Mouse (Mus musculus): ENCODE data around the gene Rnf123. TPM values are rescaled to one million over a fixed set of nuclear protein-coding genes. Genes with fewer than 3 reads are reported as not detected.

The Rnf123 gene
- 10 to 100 TPM; 49.9 to 75.8 TPM for polyA plus RNA-seq (2017; shearing (Covaris generic))

DNA sequence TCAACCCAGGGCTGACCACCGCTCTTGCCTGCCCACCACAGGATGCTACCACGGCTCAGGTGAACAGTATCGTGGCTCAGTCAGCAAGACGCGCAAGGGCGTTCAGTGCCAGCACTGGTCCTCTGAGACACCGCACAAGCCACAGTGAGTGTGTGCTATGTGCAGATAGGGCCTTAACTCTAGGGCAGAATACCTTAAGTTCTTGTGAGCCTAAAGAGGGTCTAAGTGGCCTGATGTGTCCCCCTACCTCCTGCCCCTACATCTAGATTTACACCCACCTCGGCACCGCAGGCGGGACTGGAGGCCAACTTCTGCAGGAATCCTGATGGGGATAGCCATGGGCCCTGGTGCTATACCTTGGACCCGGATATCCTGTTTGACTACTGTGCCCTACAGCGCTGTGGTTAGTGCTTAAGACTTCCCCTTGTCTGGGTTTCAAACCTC lies at the start of gene Rnf123:
Rnf123 (minus strand) TSS at position 359 of the 444 bp plus-strand sequence.
- peak; percentile 57 for ATAC-seq

DNA sequence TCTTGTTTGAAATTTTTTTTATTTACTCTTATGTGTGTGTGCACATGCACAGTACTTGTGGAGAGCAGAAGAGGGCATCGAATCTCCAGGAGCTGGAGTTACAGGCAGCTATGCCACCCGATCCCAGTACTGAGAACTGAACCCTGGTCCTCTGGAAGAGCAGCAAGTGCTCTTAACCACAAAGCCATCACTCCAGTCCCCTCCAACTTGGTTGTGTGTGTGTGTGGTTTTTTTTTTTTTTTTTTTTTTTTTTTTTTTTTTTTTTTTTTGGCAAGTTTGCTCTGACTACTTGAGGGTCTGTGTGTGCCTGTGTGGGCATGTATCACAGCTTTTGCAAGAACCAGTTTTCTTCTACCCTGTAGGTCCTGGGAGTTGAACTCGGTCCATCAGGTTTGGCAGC lies 49.2 kb upstream of the Rnf123 start:
- no peak for ATAC-seq

DNA sequence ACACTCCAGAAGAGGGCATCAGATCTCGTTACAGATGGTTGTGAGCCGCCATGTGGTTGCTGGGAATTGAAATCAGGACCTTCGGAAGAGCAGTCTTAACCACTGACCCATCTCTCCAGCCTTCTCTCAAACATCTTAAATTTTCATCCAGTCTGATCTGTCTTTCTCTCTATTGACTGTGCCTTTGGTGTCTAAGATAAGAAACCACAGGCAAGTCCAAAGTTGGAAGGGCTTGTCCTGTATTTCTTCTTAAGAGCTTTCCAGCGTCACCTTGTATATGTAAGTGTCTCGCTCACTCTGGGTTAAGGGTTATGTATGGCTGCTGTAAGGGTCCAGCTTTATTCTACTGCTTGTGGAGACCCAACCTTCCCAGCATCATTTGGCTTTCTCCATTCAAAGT lies 48.4 kb upstream of the Rnf123 start:
- ATAC-seq, result no peak

DNA sequence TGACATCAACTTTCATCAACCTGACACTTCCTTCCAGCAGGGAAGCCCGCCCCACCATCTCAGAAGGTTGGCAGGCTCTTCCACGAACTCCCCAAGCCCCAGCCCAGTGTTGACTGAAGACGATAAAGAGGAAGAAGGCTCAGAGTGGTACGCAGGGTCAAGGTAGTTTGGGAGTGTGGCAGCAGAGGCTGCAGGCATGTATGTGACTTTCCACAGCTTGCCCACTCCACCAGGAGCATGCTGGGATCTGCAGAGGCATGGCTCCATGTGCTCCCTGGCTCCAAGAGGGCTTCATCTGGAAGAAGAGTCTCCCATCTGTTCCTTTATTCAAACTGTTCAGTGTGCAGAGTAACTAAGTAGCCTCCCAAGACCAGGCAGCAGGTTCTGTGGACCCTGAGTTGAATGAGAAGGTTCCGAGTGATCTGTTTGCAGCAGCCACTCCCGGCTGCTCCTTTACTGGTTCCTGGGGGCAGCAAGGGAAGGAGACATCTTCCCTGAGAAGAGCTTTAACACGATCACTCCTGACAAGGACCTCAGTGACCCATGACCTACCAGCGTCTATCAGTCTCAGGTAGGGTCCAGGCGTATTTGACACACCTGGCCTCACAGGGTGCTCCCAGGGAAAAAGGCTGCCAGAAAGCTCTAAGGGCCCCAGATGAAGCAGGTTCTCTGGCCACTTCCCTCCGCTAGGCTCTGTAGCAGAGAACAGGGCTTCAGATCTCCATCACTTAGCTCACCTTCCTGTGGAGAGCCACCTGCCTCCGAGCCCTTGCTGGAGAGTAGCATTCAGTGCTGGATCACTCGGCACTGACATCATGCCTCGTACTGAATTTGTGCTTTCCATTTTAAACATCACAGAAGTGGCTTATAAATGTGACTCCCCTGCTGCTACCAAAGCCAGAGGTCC lies 46.1 kb upstream of the Rnf123 start:
- ATAC-seq, result no peak

DNA sequence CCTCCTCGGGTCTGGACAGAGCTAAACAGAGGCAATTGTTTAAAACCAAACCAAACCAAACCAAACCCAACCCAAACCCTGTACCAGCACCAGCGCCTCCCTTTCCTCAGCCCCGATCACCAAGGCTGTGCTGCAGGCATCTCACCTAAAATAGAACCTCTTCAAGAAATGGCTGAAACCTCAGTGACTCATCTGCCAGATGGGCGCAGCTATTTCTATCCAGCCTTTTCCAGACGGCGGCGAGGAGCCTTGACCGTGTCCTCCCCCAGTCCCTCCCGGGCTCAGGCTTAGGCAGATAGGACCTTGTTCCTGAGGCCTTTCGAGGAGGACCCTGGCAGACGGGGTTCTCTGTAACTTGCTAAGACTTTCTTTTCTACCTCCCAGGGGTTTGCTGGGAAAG lies 45.1 kb upstream of the Rnf123 start:
- no peak for ATAC-seq

DNA sequence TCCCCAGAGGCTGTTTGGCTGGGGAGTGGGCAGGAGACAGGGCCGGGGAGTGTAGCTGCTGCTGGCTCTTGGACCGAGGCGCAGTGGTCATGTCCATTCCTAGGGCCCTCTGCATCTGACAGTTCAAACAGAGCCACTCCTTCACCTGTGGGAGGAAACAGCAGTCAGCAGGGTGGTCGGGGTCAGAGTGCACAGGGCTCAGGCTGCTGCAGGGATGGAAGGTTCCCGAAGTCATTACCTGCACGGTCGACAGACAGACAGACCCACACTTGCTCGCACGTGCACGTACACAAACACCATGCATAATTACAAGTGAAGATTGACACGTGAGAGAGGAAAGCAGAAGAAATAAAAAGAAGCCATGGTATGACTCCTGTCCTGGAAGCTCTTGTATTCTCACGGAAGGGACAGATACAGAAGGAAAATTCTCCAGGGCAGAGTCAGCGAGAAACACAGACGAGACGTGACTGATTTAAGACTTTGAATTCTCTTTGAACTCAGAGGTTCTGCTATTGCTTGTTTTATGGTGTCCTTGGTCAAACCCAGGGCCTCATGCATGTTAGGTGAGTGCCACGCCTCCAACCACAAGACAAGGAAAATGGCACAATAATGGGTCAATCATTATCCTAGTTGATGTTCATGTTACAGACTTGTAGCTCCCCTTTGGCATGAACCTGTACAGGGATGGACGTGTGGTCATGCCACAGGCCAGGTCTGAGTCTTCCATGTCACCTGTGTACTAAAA lies 43.5 kb upstream of the Rnf123 start:
- ATAC-seq, result no peak

DNA sequence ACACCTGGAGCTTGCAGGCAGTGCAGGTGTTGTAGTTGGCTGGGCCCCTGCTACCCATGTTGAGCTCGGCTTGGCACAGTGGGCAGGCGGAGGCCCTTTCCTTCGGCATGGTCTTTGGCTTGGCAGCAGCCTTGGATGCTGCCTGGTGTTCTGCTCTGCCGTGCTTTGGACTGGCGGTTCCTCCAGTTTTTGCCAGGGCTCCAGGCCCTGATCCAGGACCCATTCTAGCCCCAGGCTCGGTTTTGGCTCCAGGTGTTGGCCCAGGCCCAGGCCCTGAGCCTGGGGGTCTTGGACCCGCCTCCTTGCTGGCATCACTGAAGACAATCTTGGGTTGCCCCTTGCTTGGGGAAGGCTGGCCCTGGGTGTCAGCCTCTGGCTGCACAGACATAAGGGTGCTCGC lies 42.6 kb upstream of the Rnf123 start:
- ATAC-seq, result no peak

DNA sequence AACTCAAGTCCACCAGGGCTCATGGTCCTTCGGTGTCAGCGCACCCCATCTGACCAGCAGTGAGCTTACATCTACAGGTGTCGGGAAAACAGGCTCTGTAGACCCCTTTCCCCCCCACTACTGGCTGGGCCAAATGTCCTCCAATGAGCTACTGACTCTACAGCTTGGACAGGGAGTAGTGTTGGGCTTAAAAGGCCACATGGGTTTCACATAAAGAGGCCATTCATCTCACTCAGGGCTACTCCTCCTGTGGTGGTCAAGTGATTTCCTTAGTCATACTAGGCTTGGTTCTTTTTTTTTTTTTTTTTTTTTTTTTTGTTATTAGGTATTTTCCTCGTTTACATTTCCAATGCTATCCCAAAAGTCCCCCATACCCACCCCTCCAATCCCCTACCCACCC lies 40.8 kb upstream of the Rnf123 start:
- ATAC-seq, result no peak

DNA sequence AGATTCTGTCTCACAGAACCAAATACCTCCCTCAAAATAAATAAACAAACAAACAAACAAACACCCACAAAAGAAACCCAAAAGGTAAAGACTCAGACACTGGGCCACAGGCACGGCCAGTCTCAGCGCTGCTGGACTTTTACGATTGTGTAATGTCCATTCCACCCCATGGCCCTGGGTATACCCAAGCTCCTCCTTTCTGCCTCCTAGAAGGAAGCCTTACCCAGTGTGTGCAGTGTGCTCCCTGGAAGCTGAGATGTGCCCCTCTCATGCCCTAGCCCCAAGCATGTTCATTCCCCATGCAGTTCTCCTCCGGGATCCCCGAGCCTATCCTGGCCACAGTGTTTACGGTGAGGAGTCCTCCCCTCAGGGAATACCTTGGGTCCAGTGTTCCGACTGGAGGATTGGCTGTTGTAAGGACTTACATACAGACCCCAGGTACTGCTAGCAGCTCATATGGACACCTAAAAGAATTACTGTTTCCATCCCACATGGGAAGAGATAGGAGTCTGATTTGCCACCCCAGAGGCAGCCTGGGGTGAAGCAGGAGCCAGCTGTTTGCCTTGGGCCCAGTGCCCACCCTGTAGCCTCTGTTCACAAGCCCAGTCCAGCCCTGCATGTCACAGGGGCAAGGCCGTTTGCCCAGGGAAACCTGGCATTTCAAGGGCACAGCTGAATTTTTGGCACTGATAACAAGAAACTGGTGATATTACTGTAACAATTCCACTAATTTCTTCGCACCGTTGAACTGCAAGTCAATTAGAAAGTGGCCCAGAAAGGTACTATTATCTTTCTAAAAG lies 38.2 kb upstream of the Rnf123 start:
- no peak for ATAC-seq

DNA sequence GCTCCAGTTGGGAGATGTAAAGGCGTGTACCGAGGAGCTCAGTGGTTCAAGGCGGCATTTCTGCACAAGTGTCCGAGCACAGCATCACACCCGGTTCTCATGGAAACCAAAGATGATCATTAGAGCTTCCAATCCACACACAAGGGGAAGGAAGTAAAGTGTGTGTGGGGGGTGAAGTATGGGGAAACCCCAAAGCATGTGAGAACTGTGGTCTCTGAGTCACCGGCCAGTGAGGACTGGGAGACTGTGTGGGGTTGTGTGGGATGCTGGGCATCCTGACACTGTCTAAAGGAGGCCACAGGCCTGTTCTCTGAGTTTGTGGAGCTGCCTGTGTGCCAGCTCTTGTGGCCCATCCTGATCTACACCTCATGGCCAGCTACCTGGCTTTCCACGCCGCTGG lies 37.5 kb upstream of the Rnf123 start:
- ATAC-seq, result peak; percentile 76

DNA sequence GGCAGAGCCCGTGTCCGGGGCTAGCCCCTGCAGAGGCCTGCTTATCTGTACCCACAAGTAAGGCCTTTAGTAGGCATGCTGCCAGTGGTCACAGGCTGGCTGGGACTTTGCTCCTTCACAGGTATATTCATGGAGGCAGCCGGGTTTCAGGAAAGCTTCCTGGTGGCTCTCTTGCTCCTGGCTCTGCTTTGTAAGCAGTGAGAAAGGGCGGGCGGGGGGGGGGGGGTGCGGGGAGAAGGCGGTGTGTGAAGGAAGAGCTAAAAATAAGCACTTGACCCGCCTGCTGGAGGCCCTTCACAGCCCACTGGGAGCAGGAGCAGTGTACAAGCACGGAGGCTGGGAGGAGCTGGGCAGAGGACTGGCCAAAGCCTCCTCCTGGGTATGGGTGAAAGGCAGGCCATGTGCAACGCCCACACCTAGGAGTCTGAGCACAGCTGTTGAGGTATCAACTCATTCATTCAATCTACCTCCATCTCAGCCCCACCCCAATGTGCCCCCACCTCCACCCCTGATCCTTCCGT lies 36.8 kb upstream of the Rnf123 start:
- no peak for ATAC-seq

DNA sequence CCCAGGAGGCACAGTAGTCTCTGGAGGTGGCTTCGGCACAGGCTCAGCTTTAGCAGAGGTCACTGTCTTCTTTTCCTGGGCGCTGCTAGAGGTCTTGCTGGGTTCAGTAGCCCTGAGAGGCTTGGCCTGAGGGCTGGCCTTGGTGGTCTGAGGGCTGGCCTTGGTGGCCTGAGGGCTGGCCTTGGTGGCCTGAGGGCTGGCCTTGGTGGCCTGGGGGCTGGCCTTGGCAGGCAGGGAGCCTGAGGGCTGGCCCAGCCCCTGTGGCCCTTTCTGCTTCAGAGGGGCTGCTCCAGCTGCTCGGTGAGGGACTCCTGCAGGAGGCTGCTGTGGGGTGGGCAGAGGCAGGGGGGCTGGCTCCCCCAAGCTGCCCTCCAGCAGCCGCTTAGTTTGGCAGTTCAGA lies 34.0 kb upstream of the Rnf123 start:
- no peak for ATAC-seq

DNA sequence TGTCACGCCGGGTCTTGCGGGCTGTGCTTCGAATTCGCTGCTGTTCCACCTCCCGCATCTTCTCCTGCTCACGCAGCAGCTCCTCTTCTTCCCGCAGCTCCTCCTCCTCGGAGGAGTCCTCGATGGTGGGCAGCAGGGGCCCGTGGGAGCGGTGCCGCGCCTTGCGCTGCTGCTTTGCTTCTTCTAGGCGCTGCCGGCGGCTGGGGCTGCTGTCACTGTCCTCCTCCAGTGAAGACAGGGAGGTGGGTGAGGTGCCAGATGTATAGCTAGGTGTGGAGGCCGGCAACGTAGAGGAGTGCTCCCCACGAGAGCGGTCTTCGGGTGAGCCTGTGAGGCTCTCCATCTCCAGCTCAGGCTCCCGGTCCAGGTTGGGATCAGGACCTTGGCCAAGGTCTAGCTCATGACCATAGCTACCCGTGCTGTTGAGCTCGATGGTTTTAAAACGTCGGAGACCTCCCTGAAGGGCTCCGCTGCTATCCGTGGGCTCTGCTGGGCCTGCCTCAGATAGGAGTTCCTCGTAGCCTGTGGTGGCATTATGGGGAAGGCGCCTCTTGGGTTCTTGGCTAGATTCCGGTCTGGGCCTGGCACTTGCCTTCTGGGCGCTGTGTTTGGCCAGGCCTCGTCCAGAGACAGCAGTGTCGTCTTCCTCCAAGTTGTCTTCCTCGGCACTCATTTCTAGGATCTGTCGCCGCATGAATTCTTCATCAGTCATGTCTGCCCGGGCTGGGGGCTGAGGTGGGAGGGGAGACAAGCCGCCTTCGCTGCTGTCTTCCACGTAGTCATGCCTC lies 32.3 kb upstream of the Rnf123 start:
- no peak for ATAC-seq

DNA sequence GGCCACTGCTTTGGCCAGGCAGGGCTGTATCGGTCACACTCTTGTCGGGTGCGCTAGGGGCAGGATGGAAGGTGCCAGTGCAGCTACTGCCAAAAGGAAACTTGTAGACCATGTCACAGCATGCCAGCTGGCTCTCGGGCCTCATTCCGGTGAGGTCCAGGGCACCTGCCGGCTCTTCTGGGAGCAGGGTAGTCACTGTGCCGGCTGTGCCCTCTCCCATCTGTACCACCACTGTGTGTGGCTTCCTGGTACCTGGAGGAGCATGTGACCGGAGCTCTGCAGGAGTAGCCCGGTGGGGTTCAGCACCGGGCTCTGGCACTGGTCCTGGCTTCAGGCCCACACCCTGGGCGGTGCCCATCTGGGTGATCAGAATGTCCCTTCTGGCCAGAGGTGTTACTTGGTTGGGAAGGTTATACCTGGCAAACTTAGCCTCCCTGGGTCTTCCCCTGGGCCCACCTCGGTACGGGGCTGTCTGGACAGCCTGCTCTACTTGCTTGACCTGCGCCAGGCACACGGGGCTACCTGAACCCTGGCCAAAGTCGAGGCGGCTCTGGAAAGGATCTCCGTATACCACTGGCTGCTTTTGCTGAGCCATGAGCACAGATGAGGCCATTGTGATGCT lies 29.7 kb upstream of the Rnf123 start:
- no peak for ATAC-seq

DNA sequence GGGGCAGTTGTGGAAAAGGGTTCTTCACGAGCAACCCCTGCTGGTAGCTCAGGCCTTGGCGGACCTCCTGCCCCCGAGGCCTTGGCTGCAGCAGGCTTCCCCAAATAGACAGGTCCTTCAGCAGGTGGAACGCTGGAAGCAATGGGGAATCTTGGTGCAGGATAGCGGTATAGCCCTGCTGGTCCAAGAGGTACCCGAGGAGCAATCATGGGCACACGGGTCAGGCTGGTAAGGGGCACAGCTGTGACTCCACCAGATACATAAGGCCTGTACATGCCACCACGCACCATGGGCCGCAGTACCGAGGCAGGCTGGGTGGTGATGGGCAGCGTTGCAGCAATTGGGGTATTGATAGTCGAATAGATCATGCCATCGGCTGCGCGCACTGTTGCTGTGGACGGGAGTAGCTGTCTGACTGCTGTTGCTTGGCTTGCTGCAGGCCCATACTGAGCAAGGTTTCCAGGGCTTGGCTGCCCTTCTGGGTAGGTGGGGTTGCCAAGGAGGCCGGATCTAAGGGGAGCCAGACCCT lies 28.5 kb upstream of the Rnf123 start:
- ATAC-seq, result no peak

DNA sequence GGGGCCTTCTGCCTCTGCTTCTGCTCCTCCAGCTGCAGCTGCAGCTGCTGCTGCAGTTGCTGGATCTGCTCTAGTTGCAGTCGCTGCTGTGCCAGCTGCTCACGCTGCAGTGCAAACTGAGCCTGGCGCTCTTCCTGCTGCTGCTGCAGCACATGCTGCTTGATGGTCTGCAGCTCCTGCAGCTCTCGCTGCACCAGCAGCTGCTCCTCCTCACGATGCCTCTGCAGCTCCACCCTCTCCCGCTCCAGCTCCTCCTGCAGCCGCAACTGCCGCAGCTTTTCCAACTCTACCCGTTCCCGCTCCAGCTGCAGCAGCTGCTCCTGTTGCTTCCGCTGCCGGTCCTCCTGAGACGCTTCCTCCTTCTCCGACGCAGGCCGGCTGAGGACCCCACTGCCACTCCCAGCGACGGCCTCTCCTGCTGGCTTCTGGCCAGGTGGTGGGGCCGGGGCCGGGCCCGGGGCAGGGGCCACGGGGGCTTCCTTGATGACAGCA lies 28.0 kb upstream of the Rnf123 start:
- no peak for ATAC-seq

DNA sequence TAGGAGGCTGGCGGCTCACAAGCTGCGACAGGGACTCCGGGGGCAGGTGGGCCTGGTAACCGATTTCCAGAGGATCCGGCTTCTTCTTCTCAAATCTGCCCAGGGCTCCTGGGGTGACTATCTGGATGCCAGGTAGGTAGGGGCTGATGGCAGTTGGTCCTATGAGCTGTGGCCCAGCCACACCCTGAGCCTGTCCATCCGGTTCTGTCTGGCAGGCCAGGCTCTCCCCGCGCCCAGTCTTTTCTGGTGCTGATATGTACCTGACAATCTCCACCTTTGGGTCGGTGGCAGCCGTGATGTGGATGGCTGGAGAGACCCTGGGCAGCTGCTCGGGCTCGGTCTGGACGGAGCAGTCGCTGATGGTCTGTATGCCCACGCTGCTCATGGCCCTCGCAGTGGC lies 27.0 kb upstream of the Rnf123 start:
- no peak for ATAC-seq

DNA sequence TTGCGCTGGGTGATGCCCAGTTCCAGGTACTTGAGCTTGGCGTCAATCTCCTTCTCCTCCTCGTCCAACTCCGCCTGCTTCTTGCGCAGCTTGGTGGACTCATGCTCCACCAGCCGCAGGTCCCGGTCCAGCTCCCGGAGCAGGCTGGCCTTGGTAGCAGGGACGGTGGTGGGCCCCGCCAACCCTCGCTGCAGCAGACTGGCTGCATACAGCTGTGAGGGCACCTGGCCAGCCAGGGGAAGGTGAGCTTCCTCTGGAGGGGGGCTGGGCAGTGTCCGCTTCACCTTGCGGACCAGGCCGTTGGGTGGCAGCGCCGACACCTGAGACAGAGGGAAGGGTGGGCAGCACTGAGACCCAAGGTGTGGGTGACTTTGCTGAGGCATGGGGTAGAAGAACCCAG lies 24.7 kb upstream of the Rnf123 start:
- ATAC-seq, result no peak

DNA sequence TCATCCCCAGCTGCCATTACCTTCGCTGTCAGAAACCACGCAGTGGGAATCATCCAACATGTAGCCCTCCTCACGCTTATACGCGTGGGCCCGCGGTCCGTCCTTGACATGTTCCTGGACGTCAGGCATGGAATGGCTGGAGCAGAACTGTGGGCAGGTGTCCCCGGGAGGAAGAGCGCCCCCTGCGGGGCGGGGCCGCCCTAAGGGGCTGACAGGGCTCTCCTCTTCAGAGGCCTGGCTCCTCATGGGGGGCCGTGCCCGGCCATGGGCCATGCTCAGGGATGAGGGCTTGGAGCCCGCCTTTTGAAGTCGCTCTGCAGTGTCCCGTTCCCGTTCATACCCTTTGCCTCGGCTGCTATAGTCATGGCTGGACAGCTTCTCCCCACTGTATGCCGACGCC lies 22.9 kb upstream of the Rnf123 start:
- ATAC-seq, result no peak

DNA sequence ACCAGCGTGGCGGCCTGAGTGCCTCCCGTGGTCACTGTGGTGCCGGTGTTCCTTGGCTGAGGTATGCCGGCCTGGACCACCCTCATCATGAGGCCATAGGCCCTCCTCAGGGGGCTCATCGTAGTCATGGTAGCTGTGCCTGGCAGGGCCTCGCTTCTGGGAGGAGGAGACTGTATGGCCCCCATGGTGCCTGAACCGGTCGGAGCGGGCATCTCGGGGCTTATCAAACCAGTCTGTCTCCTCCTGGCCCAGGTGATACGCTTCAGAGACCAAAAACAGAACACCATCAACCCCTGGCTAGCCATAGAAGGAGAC lies 22.4 kb upstream of the Rnf123 start:
- no peak for ATAC-seq
